Mouse (Mus musculus): ENCODE measurements around the gene Poln. TPM values are rescaled to one million over a fixed set of nuclear protein-coding genes. Genes with fewer than 3 reads are reported as not detected.

Gene Poln
- polyA plus RNA-seq, 1 experiment, result not detected

- Histone ChIP-seq H3K4me1 (ENCODE audit: control insufficient read depth) (no peaks in the 10 kb centered on the region), H3K4me3 (replicated peaks) (no peak overlapping the region), H3K9me3 (ENCODE audit: control insufficient read depth, low read length) (no peaks in the 10 kb centered on the region), H3K36me3 (ENCODE audit: control insufficient read depth) (no peaks in the 10 kb centered on the region), H3K27me3 (ENCODE audit: control insufficient read depth) (peaks cover 30% of the 10 kb centered on the region)
- TF ChIP-seq GATA1 (IDR thresholded peaks at IDR 0.05; ENCODE audit: low read length) (no peak), TAL1 (IDR thresholded peaks at IDR 0.05; ENCODE audit: low read length) (no peak)
These were observed 166.6 kb downstream of the Poln start for GRCm38 (mm10) chr5:34002636-34003035.

- H3K9me3 ChIP-seq (ENCODE audit: control insufficient read depth, low read length), result no peaks in the 10 kb centered on the region; the same call in 1 of the 2 replicates
- TF ChIP-seq GATA1 (IDR thresholded peaks at IDR 0.05; ENCODE audit: low read length) (no peak), TAL1 (IDR thresholded peaks at IDR 0.05; ENCODE audit: low read length) (no peak)
- H3K4me3 ChIP-seq (replicated peaks), result no peak overlapping the region
- H3K27me3 ChIP-seq (ENCODE audit: control insufficient read depth), result peaks cover 42% of the 10 kb centered on the region
- H3K36me3 ChIP-seq (ENCODE audit: control insufficient read depth), result no peaks in the 10 kb centered on the region
- no peaks in the 10 kb centered on the region for H3K4me1 ChIP-seq (ENCODE audit: control insufficient read depth)
These were observed 167.8 kb downstream of the Poln start for GRCm38 (mm10) chr5:34001401-34001800.

GRCm38 (mm10) chr5:34000809-34001208, 168.4 kb downstream of the Poln start:
- H3K36me3 ChIP-seq (ENCODE audit: control insufficient read depth), result no peaks in the 10 kb centered on the region
- no peak for TF ChIP-seq TAL1 (IDR thresholded peaks at IDR 0.05; ENCODE audit: low read length)
- TF ChIP-seq GATA1 (IDR thresholded peaks at IDR 0.05; ENCODE audit: low read length), result no peak
- peaks cover 48% of the 10 kb centered on the region for H3K27me3 ChIP-seq (ENCODE audit: control insufficient read depth)
- H3K9me3 ChIP-seq (ENCODE audit: control insufficient read depth, low read length), result peaks cover 1% of the 10 kb centered on the region; the same call in 1 of the 2 replicates
- no peaks in the 10 kb centered on the region for H3K4me1 ChIP-seq (ENCODE audit: control insufficient read depth)
- no peak overlapping the region for H3K4me3 ChIP-seq (replicated peaks)

GRCm38 (mm10) chr5:33999466-34000090, 169.7 kb downstream of the Poln start:
- Histone ChIP-seq H3K4me3 (replicated peaks) (no peak overlapping the region), H3K36me3 (ENCODE audit: control insufficient read depth) (no peaks in the 10 kb centered on the region), H3K9me3 (ENCODE audit: control insufficient read depth, low read length) (peaks cover 3% of the 10 kb centered on the region; the same call in 1 of the 2 replicates), H3K4me1 (ENCODE audit: control insufficient read depth) (no peaks in the 10 kb centered on the region), H3K27me3 (ENCODE audit: control insufficient read depth) (peaks cover 60% of the 10 kb centered on the region)
- no peak for TF ChIP-seq TAL1 (IDR thresholded peaks at IDR 0.05; ENCODE audit: low read length)
- TF ChIP-seq GATA1 (IDR thresholded peaks at IDR 0.05; ENCODE audit: low read length), result no peak

GRCm38 (mm10) chr5:33998505-33998877, 170.8 kb downstream of the Poln start:
- H3K9me3 ChIP-seq (ENCODE audit: control insufficient read depth, low read length), result peaks cover 3% of the 10 kb centered on the region; the same call in 1 of the 2 replicates
- no peak for TF ChIP-seq TAL1 (IDR thresholded peaks at IDR 0.05; ENCODE audit: low read length)
- TF ChIP-seq GATA1 (IDR thresholded peaks at IDR 0.05; ENCODE audit: low read length), result no peak
- H3K4me1 ChIP-seq (ENCODE audit: control insufficient read depth), result no peaks in the 10 kb centered on the region
- H3K36me3 ChIP-seq (ENCODE audit: control insufficient read depth), result no peaks in the 10 kb centered on the region
- no peak overlapping the region for H3K4me3 ChIP-seq (replicated peaks)
- peaks cover 67% of the 10 kb centered on the region for H3K27me3 ChIP-seq (ENCODE audit: control insufficient read depth)

- Histone ChIP-seq H3K4me1 (ENCODE audit: control insufficient read depth) (no peaks in the 10 kb centered on the region), H3K9me3 (ENCODE audit: control insufficient read depth, low read length) (peaks cover 3% of the 10 kb centered on the region; the same call in 1 of the 2 replicates), H3K27me3 (ENCODE audit: control insufficient read depth) (peaks cover 67% of the 10 kb centered on the region), H3K4me3 (replicated peaks) (no peak overlapping the region), H3K36me3 (ENCODE audit: control insufficient read depth) (no peaks in the 10 kb centered on the region)
- TF ChIP-seq TAL1 (IDR thresholded peaks at IDR 0.05; ENCODE audit: low read length) (no peak), GATA1 (IDR thresholded peaks at IDR 0.05; ENCODE audit: low read length) (no peak)
These were observed 171.3 kb downstream of the Poln start for GRCm38 (mm10) chr5:33997829-33998504.

GRCm38 (mm10) chr5:33997051-33997741, 172.1 kb downstream of the Poln start:
- TF ChIP-seq GATA1 (IDR thresholded peaks at IDR 0.05; ENCODE audit: low read length) (no peak), TAL1 (IDR thresholded peaks at IDR 0.05; ENCODE audit: low read length) (no peak)
- H3K27me3 ChIP-seq (ENCODE audit: control insufficient read depth), result peaks cover 70% of the 10 kb centered on the region

GRCm38 (mm10) chr5:33996694-33997045, 172.6 kb downstream of the Poln start:
- Histone ChIP-seq H3K4me1 (ENCODE audit: control insufficient read depth) (no peaks in the 10 kb centered on the region), H3K4me3 (replicated peaks) (no peak overlapping the region), H3K36me3 (ENCODE audit: control insufficient read depth) (no peaks in the 10 kb centered on the region), H3K9me3 (ENCODE audit: control insufficient read depth, low read length) (peaks cover 3% of the 10 kb centered on the region; the same call in 1 of the 2 replicates), H3K27me3 (ENCODE audit: control insufficient read depth) (peaks cover 71% of the 10 kb centered on the region)
- TF ChIP-seq TAL1 (IDR thresholded peaks at IDR 0.05; ENCODE audit: low read length) (no peak), GATA1 (IDR thresholded peaks at IDR 0.05; ENCODE audit: low read length) (no peak)

More at GRCm38 (mm10) chr5:33997051-33997741, 172.1 kb downstream of the Poln start:
- Histone ChIP-seq H3K9me3 (ENCODE audit: control insufficient read depth, low read length) (peaks cover 3% of the 10 kb centered on the region; the same call in 1 of the 2 replicates), H3K4me3 (replicated peaks) (no peak overlapping the region), H3K4me1 (ENCODE audit: control insufficient read depth) (no peaks in the 10 kb centered on the region), H3K36me3 (ENCODE audit: control insufficient read depth) (no peaks in the 10 kb centered on the region)
